Mouse (Mus musculus): ENCODE results near the gene Wnt6. TPM values are rescaled to one million over a fixed set of nuclear protein-coding genes. Genes with fewer than 3 reads are reported as not detected.

The Wnt6 gene
- polyA plus RNA-seq, 1 experiment from 2014 or later: 0.36 TPM

- peaks cover 0 to 14% of the 10 kb centered on the region in 2 experiments; a peak in 3 of 4 replicates for H3K4me1 ChIP-seq (ENCODE audit: control insufficient read depth in 2 of 2, insufficient read depth in 2 of 2, low read length in 2 of 2)
- 17% methylated on average over 6 of the region's 6 CpGs for WGBS
- no peak overlapping the region for H3K27ac ChIP-seq (replicated peaks in 1 of 2; ENCODE audit: control insufficient read depth in 1 of 2, insufficient read depth in 1 of 2, low read depth in 2 of 2, low read length in 2 of 2)
- no peaks in the 10 kb centered on the region for H3K36me3 ChIP-seq (ENCODE audit: control insufficient read depth, insufficient read depth, low read length)
- peaks cover 96% of the 10 kb centered on the region for H3K27me3 ChIP-seq (ENCODE audit: control insufficient read depth, insufficient read depth, low read length)
- peaks cover 4% of the 10 kb centered on the region; the same call in 1 of the 2 replicates for H3K9me3 ChIP-seq (ENCODE audit: control insufficient read depth, low read length)
- no peak overlapping the region for H3K4me3 ChIP-seq (ENCODE audit: control insufficient read depth in 1 of 2, insufficient read depth in 1 of 2, low read depth in 1 of 2, low read length in 2 of 2)
- H3K4me2 ChIP-seq (ENCODE audit: low read length): no peak overlapping the region
- H3K9ac ChIP-seq (ENCODE audit: low read length): no peak overlapping the region
- no peak for ATAC-seq (ENCODE audit: insufficient number of reproducible peaks, insufficient read depth, low FRiP score, low read depth)
Measured at GRCm38 (mm10) chr1:74788603-74789176, 17.0 kb downstream of the Wnt6 start.

- peaks cover 96% of the 10 kb centered on the region for H3K27me3 ChIP-seq (ENCODE audit: control insufficient read depth, insufficient read depth, low read length)
- no peak overlapping the region for H3K4me3 ChIP-seq (ENCODE audit: control insufficient read depth in 1 of 2, insufficient read depth in 1 of 2, low read depth in 1 of 2, low read length in 2 of 2)
- no peak for ATAC-seq (ENCODE audit: insufficient number of reproducible peaks, insufficient read depth, low FRiP score, low read depth)
- no peaks in the 10 kb centered on the region for H3K36me3 ChIP-seq (ENCODE audit: control insufficient read depth, insufficient read depth, low read length)
- peaks cover 0 to 15% of the 10 kb centered on the region in 2 experiments; a peak in 3 of 4 replicates for H3K4me1 ChIP-seq (ENCODE audit: control insufficient read depth in 2 of 2, insufficient read depth in 2 of 2, low read length in 2 of 2)
- peaks cover 3% of the 10 kb centered on the region; the same call in 1 of the 2 replicates for H3K9me3 ChIP-seq (ENCODE audit: control insufficient read depth, low read length)
- H3K9ac ChIP-seq (ENCODE audit: low read length): no peak overlapping the region
- H3K4me2 ChIP-seq (ENCODE audit: low read length): no peak overlapping the region
- no peak overlapping the region for H3K27ac ChIP-seq (replicated peaks in 1 of 2; ENCODE audit: control insufficient read depth in 1 of 2, insufficient read depth in 1 of 2, low read depth in 2 of 2, low read length in 2 of 2)
- 6% methylated on average over 3 of the region's 3 CpGs for WGBS
Measured at GRCm38 (mm10) chr1:74790095-74790494, 18.4 kb downstream of the Wnt6 start.

- peaks cover 98% of the 10 kb centered on the region for H3K27me3 ChIP-seq (ENCODE audit: control insufficient read depth, insufficient read depth, low read length)
- WGBS: 0% methylated on average over 11 of the region's 11 CpGs
- peaks cover 0 to 15% of the 10 kb centered on the region in 2 experiments; a peak in 3 of 4 replicates for H3K4me1 ChIP-seq (ENCODE audit: control insufficient read depth in 2 of 2, insufficient read depth in 2 of 2, low read length in 2 of 2)
- no peaks in the 10 kb centered on the region for H3K9me3 ChIP-seq (ENCODE audit: control insufficient read depth, low read length)
- ATAC-seq (ENCODE audit: insufficient number of reproducible peaks, insufficient read depth, low FRiP score, low read depth): peak; percentile 28; the same call in 1 of the 2 replicates
- no peak within 1 kb of the TSS for H3K27ac ChIP-seq (replicated peaks in 1 of 2; ENCODE audit: control insufficient read depth in 1 of 2, insufficient read depth in 1 of 2, low read depth in 2 of 2, low read length in 2 of 2)
- H3K4me3 ChIP-seq (ENCODE audit: control insufficient read depth in 1 of 2, insufficient read depth in 1 of 2, low read depth in 1 of 2, low read length in 2 of 2): peak within 1 kb of the TSS in 1 of 2 experiments; percentile 29; a peak in 2 of 4 replicates
- H3K36me3 ChIP-seq (ENCODE audit: control insufficient read depth, insufficient read depth, low read length): no peaks in the 10 kb centered on the region
- peak within 1 kb of the TSS; percentile 57 for H3K4me2 ChIP-seq (ENCODE audit: low read length)
- H3K9ac ChIP-seq (ENCODE audit: low read length): no peak within 1 kb of the TSS
Measured at GRCm38 (mm10) chr1:74791249-74791648, 19.6 kb downstream of the Wnt6 start, which contains the start of gene Wnt10a. TSS of gene Wnt10a (plus strand) at chr1:74791516.

- no peak overlapping the region for H3K4me3 ChIP-seq (ENCODE audit: control insufficient read depth in 1 of 2, insufficient read depth in 1 of 2, low read depth in 1 of 2, low read length in 2 of 2)
- ATAC-seq (ENCODE audit: insufficient number of reproducible peaks, insufficient read depth, low FRiP score, low read depth): no peak
- no peak overlapping the region for H3K9ac ChIP-seq (ENCODE audit: low read length)
Measured at GRCm38 (mm10) chr1:74792831-74793660, 21.4 kb downstream of the Wnt6 start.

GRCm38 (mm10) chr1:74794487-74795144 is 22.9 kb downstream of the Wnt6 start:
- H3K36me3 ChIP-seq (ENCODE audit: control insufficient read depth, insufficient read depth, low read length): no peaks in the 10 kb centered on the region
- peaks cover 99% of the 10 kb centered on the region for H3K27me3 ChIP-seq (ENCODE audit: control insufficient read depth, insufficient read depth, low read length)
- no peak for ATAC-seq (ENCODE audit: insufficient number of reproducible peaks, insufficient read depth, low FRiP score, low read depth)
- peak overlapping the region; percentile 36; the same call in 1 of the 2 replicates for H3K9ac ChIP-seq (ENCODE audit: low read length)
- peak overlapping the region; percentile 57 for H3K4me2 ChIP-seq (ENCODE audit: low read length)
- H3K4me1 ChIP-seq (ENCODE audit: control insufficient read depth in 2 of 2, insufficient read depth in 2 of 2, low read length in 2 of 2): peaks cover 0 to 15% of the 10 kb centered on the region in 2 experiments; a peak in 3 of 4 replicates
- no peaks in the 10 kb centered on the region for H3K9me3 ChIP-seq (ENCODE audit: control insufficient read depth, low read length)
- H3K27ac ChIP-seq (replicated peaks in 1 of 2; ENCODE audit: control insufficient read depth in 1 of 2, insufficient read depth in 1 of 2, low read depth in 2 of 2, low read length in 2 of 2): no peak overlapping the region
- 2% methylated on average over 37 of the region's 38 CpGs for WGBS
- peak overlapping the region; percentile 2 to 31; a peak in 2 of 4 replicates for H3K4me3 ChIP-seq (ENCODE audit: control insufficient read depth in 1 of 2, insufficient read depth in 1 of 2, low read depth in 1 of 2, low read length in 2 of 2)

More at GRCm38 (mm10) chr1:74792831-74793660, 21.4 kb downstream of the Wnt6 start:
- Histone ChIP-seq H3K36me3 (ENCODE audit: control insufficient read depth, insufficient read depth, low read length) (no peaks in the 10 kb centered on the region), H3K9me3 (ENCODE audit: control insufficient read depth, low read length) (no peaks in the 10 kb centered on the region), H3K27me3 (ENCODE audit: control insufficient read depth, insufficient read depth, low read length) (peaks cover 99% of the 10 kb centered on the region), H3K4me2 (ENCODE audit: low read length) (no peak overlapping the region), H3K4me1 (ENCODE audit: control insufficient read depth in 2 of 2, insufficient read depth in 2 of 2, low read length in 2 of 2) (peaks cover 0 to 15% of the 10 kb centered on the region in 2 experiments; a peak in 3 of 4 replicates), H3K27ac (replicated peaks in 1 of 2; ENCODE audit: control insufficient read depth in 1 of 2, insufficient read depth in 1 of 2, low read depth in 2 of 2, low read length in 2 of 2) (no peak overlapping the region)
- 13% methylated on average over 19 of the region's 19 CpGs for WGBS

DNA sequence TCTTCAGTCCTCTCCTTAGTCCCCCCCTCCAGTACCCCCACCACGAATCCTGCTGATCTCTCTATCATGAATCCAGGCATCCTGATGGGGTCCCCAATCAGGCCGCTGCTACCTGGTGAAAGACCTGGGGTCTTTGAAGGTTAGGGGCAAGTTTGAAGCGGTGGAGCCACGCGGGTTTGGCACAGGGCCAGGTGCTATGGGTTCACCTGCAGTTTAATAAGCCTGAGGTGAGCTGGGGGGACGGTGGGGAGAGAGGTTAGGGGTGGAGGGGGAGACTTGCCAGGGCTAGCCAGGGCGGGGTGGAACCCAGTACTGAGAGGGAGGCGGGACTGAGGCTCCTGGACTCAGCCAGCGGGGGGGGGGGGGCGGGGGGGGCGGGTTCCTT is 23.4 kb downstream of the Wnt6 start:
- 4% methylated on average over 8 of the region's 11 CpGs for WGBS
- H3K4me1 ChIP-seq (ENCODE audit: control insufficient read depth in 2 of 2, insufficient read depth in 2 of 2, low read length in 2 of 2): peaks cover 0 to 15% of the 10 kb centered on the region in 2 experiments; a peak in 3 of 4 replicates
- no peaks in the 10 kb centered on the region for H3K9me3 ChIP-seq (ENCODE audit: control insufficient read depth, low read length)
- H3K27ac ChIP-seq (replicated peaks in 1 of 2; ENCODE audit: control insufficient read depth in 1 of 2, insufficient read depth in 1 of 2, low read depth in 2 of 2, low read length in 2 of 2): no peak overlapping the region
- no peaks in the 10 kb centered on the region for H3K36me3 ChIP-seq (ENCODE audit: control insufficient read depth, insufficient read depth, low read length)
- no peak for ATAC-seq (ENCODE audit: insufficient number of reproducible peaks, insufficient read depth, low FRiP score, low read depth)
- H3K4me3 ChIP-seq (ENCODE audit: control insufficient read depth in 1 of 2, insufficient read depth in 1 of 2, low read depth in 1 of 2, low read length in 2 of 2): peak overlapping the region in 1 of 2 experiments; percentile 31; a peak in 2 of 4 replicates
- H3K9ac ChIP-seq (ENCODE audit: low read length): no peak overlapping the region
- H3K27me3 ChIP-seq (ENCODE audit: control insufficient read depth, insufficient read depth, low read length): peaks cover 99% of the 10 kb centered on the region
- H3K4me2 ChIP-seq (ENCODE audit: low read length): peak overlapping the region; percentile 57

- Histone ChIP-seq H3K4me2 (ENCODE audit: low read length) (no peak overlapping the region), H3K36me3 (ENCODE audit: control insufficient read depth, insufficient read depth, low read length) (no peaks in the 10 kb centered on the region), H3K9me3 (ENCODE audit: control insufficient read depth, low read length) (no peaks in the 10 kb centered on the region), H3K27me3 (ENCODE audit: control insufficient read depth, insufficient read depth, low read length) (peaks cover 98% of the 10 kb centered on the region), H3K27ac (replicated peaks in 1 of 2; ENCODE audit: control insufficient read depth in 1 of 2, insufficient read depth in 1 of 2, low read depth in 2 of 2, low read length in 2 of 2) (no peak overlapping the region), H3K9ac (ENCODE audit: low read length) (no peak overlapping the region), H3K4me3 (ENCODE audit: control insufficient read depth in 1 of 2, insufficient read depth in 1 of 2, low read depth in 1 of 2, low read length in 2 of 2) (no peak overlapping the region), H3K4me1 (ENCODE audit: control insufficient read depth in 2 of 2, insufficient read depth in 2 of 2, low read length in 2 of 2) (peaks cover 0 to 16% of the 10 kb centered on the region in 2 experiments; a peak in 2 of 4 replicates)
- no peak for ATAC-seq (ENCODE audit: insufficient number of reproducible peaks, insufficient read depth, low FRiP score, low read depth)
- WGBS: 13% methylated on average over 5 of the region's 5 CpGs
Measured at GRCm38 (mm10) chr1:74797459-74797858, 25.8 kb downstream of the Wnt6 start.
